Mouse (Mus musculus): ENCODE data around the gene Acsl5. TPM values are rescaled to one million over a fixed set of nuclear protein-coding genes. Genes with fewer than 3 reads are reported as not detected.

Gene Acsl5
- total RNA-seq, 2 experiments from 2014 or later, result 38.1 to 38.7 TPM

DNA sequence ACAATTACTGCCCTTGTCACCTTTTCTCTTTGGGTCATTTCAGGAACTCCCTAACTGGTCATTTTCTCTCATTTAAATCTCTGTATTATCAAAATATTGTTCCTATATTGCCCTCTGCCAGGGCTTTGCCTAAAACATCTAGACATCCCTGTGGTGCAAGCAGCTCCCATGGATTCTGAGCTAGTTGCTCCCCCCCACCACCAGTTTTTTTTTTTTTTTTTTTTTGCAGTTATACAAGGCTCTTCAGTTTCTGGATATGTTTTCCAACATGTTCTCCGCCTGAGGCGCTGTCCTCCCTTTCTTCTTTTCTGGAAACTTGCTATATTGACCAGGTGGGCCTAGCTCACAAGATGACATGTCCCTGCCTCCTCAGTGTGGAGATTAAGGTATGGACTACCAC lies 61.9 kb downstream of the Acsl5 start:
- intact Hi-C loops (cut with DNase I), result no loop called here
- DNase-seq (ENCODE audit: low spot score in 2 of 2), result no peak

DNA sequence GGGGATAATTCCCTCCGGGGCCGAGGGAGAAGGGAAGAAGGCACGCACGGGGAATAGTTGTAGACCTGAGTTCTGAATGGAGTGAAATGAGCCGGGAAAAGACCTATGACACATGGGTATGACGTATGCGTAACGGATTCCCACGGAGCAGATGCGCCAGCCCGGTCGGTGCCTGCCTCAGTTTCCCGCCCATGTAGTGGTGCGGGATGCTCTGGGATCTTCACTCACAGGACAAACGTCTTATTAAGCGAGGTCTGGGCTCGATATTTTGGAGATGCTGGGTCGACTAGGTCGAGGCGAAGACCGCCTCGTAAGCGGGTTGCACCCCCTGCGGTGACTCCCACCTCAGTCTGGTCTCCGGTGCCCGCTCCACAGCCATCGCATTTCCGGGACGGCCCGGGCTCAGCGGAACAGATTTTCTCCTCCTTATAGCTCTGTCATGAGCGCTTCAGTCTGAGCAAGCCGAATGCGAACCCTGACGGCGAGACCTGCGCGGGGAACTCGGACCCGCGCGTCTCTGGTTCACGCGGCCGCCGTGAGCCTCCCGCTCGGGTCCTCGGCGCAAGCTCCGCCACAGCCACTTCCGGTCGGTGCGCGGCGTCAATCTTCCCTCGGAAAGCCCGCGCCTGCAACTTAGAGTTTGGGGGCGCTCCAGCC lies 63.8 kb downstream of the Acsl5 start, which contains the start of gene Zdhhc6:
Zdhhc6 (minus strand) TSS at position 581 of the 657 bp plus-strand sequence.
- peak; percentile 64 to 86 for DNase-seq (ENCODE audit: low spot score in 2 of 2)
- intact Hi-C loops (cut with DNase I), result no loop called here

DNA sequence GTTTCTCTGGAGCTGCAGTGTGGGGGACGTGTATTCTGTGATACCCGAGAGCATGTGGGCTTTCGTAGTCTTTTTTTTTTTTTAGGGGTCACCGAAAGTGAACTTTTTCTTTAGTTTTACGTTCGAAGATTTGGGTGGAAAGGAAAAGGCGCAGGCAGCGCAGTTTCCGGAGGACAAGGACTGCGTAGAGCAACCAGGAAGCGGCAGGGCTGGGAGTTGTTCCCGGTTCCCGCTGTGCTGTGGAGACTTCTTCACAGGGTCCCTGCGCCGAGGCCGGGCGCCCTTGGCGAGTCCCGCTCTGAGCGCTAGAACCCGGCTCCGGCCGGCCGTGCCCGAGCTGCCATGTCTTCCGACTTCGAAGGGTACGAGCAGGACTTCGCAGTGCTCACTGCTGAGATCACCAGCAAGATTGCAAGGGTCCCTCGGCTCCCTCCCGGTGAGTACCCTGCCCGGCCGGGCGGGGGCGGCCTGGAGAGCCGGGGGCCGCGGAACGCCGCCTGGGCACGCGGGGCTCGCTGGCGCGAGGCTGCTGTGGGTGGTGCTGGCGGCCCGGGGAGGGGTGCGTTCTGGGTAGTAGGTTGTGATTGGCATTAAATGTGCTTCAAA lies 64.5 kb downstream of the Acsl5 start, which contains the start of gene Vti1a:
Vti1a (plus strand) TSS at position 187 of the 606 bp plus-strand sequence.
- intact Hi-C loops (cut with DNase I), result no loop called here
- DNase-seq (ENCODE audit: low spot score in 2 of 2), result peak; percentile 90 to 91

- intact Hi-C loops (cut with DNase I), result no loop called here
- DNase-seq (ENCODE audit: low spot score in 2 of 2), result no peak
Measured at GRCm38 (mm10) chr19:55316901-55317300, 65.2 kb downstream of the Acsl5 start.

DNA sequence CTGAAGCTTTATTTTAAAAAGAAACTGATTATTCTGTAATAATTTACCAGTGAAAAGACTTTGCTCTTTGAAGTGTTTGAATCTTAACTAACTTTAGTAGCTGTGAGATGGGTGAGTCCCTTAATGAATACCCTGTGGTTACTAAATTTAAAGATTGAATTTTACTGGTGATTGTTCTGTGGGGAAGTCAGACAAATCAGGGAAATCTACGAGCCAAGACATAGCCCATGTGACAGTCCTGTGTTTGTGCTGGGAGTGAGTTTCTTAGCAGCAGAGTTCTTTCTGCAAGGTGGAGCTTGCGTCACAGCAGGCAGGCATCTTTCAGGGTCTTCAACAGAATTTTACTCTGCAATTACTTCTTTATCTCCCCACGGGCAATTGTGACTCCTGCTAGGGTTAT lies 67.3 kb downstream of the Acsl5 start:
- intact Hi-C loops (cut with DNase I), result no loop called here
- no peak for DNase-seq (ENCODE audit: low spot score in 2 of 2)

DNA sequence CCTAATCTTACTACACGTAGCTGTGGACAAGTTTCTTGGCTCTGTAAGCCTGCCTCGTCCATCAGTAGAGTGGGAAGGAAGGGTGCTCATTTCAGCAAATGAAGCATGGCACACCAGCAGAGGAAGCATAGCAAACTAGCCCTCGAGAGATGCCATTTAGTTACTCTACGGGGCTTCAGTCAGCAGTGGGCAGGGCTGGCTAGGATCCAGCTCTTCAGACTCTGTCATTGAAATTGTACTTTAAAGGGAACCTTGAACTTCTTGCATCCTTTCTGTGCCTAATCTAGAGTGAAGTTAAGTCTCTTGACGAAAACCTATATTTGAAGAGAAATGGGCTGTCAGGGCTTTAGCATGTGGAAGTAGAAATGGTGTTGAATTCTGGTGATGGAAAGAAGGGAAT lies 67.8 kb downstream of the Acsl5 start:
- intact Hi-C loops (cut with DNase I), result no loop called here
- no peak for DNase-seq (ENCODE audit: low spot score in 2 of 2)

GRCm38 (mm10) chr19:55322604-55323003 lies 70.9 kb downstream of the Acsl5 start:
- intact Hi-C loops (cut with DNase I), result no loop called here
- DNase-seq (ENCODE audit: low spot score in 2 of 2), result no peak

GRCm38 (mm10) chr19:55327510-55327909 lies 75.8 kb downstream of the Acsl5 start:
- peak in 1 of 2 experiments; percentile 54 for DNase-seq (ENCODE audit: low spot score in 2 of 2)
- intact Hi-C loops (cut with DNase I), result no loop called here

DNA sequence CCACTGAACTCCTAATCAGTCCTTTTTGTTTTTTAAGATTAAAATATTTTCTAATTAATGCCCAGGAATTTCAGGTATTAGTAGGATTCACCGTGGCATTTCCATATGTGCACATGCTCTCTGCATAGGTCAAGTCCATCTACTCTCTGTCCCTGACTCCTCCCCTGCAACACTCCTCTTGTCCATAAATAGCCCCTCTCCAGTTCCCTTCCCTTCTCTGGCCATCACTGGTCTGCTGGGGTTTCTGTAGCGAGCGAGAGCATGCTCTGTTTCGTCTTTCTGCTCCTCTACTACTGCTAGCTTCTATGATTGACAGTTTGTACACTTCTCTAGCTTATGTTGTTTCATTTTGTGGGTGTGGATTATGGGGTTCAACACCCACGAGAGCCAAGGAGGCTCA lies 80.0 kb downstream of the Acsl5 start:
- DNase-seq (ENCODE audit: low spot score in 2 of 2), result no peak
- intact Hi-C loops (cut with DNase I), result loop anchor here (10.0 kb wide), 1 partner anchor 563 kb away; no protein-coding TSS in a partner anchor

GRCm38 (mm10) chr19:55332641-55333268 lies 81.0 kb downstream of the Acsl5 start:
- intact Hi-C loops (cut with DNase I), result loop anchor here (10.0 kb wide), 1 partner anchor 562 kb away; no protein-coding TSS in a partner anchor
- peak; percentile 86 for DNase-seq (ENCODE audit: low spot score in 2 of 2)

DNA sequence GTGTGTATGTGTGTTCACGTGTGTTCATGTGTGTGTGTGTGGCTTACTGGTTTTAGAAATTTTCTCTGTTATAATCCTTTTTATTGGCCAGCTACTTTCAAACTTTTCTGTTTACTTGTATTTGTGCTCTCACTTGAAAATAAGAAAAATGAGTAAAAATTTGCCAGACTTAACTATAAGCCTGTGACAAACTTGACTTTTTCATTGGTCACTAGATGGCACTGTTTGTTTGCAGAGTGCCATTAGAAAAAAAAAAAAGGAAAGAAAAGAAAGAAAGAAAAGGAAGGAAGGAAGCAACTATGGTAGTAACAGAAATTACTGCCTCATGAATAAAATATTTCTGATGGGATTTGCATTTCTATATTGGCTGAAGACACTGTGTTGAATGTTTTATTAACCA lies 84.1 kb downstream of the Acsl5 start:
- intact Hi-C loops (cut with DNase I), result loop anchor here (2.0 to 10.0 kb wide), 4 partner anchors 81 to 919 kb away; no protein-coding TSS in a partner anchor
- DNase-seq (ENCODE audit: low spot score in 2 of 2), result peak in 1 of 2 experiments; percentile 36

DNA sequence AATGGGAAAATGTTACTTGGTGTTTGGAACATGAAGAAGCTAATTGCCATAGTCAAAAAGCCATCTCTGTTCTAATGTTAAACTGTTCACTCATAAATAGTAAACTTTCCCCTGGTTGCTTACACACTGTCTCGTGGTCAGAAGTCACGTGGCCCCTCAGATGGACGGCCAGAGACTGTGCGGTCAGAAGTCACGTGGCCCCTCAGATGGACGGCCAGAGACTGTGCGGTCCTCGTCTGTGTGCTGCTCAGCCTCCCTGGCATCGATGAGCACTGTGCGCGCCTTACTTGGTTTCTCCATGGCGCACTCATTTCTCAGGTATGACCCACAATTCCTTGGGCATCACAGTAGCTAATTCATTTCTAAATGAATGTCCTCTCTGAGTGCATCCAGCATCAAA lies 84.7 kb downstream of the Acsl5 start:
- no peak for DNase-seq (ENCODE audit: low spot score in 2 of 2)
- intact Hi-C loops (cut with DNase I), result loop anchor here (2.0 to 10.0 kb wide), 4 partner anchors 81 to 918 kb away; no protein-coding TSS in a partner anchor

GRCm38 (mm10) chr19:55337066-55337465 lies 85.3 kb downstream of the Acsl5 start:
- intact Hi-C loops (cut with DNase I), result loop anchor here (2.0 to 10.0 kb wide), 4 partner anchors 80 to 918 kb away; no protein-coding TSS in a partner anchor
- DNase-seq (ENCODE audit: low spot score in 2 of 2), result no peak

DNA sequence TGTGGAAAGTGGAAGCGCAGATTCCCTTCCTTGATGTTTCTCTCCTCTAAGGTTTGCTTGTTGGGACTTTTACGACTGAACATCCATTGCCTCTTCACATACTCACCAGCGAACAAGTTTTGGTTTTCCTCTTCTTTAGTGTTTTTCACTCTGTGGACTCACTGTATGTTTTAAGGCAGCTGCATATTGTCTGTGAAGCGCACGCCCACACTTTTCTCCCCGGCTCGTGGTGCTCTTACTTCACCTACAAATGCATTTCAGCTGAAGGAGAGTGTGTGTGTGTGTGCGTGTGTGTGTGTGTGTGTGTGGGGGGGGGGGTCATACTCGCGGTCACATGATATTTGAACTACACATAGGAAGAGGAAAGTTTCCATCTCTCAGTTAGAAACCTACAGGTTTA lies 85.9 kb downstream of the Acsl5 start:
- intact Hi-C loops (cut with DNase I), result loop anchor here (2.0 to 10.0 kb wide), 4 partner anchors 80 to 917 kb away; no protein-coding TSS in a partner anchor

GRCm38 (mm10) chr19:55340521-55340920 lies 88.8 kb downstream of the Acsl5 start:
- no peak for DNase-seq (ENCODE audit: low spot score in 2 of 2)
- intact Hi-C loops (cut with DNase I), result no loop called here

More for the DNA sequence above, 85.9 kb downstream of the Acsl5 start:
- no peak for DNase-seq (ENCODE audit: low spot score in 2 of 2)

DNA sequence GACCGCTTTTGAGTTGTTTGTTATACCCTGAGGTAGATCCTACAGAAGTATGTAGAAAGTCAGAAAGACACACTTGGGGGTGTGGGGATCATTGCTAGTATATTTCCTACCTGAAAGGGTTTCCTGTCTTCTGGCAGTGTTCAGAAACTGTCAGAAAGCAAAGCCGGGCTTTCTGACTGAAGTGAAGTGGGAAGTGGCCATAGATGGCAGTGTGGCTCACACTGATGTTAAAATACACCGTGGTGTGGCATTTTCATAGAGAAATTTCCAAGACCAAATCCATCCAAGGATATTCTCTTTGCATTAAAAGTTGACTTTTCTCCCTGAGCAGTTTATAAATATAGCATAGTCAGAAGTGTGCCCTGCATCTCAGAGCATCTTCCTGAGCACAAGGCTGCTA lies 89.6 kb downstream of the Acsl5 start:
- intact Hi-C loops (cut with DNase I), result no loop called here
- DNase-seq (ENCODE audit: low spot score in 2 of 2), result no peak

DNA sequence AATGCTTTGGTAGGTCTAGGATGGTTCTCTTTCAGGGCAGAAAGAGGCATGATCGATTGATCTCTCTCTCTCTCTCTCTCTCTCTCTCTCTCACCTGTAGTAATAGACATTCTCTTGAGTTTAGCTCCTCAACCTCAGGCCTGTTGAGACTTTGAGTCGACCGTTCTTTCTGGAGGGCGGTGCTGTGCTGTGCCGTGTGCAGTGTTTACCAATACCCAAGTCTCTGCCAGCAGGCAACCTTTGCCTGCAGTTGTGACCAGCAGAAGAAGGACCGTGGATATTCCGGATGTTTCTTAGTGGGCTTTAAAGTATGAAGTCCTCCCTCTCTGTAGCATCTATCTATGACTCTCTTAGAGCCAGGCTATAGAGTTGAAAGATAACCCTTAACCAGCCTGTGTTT lies 90.7 kb downstream of the Acsl5 start:
- intact Hi-C loops (cut with DNase I), result no loop called here
- DNase-seq (ENCODE audit: low spot score in 2 of 2), result no peak

DNA sequence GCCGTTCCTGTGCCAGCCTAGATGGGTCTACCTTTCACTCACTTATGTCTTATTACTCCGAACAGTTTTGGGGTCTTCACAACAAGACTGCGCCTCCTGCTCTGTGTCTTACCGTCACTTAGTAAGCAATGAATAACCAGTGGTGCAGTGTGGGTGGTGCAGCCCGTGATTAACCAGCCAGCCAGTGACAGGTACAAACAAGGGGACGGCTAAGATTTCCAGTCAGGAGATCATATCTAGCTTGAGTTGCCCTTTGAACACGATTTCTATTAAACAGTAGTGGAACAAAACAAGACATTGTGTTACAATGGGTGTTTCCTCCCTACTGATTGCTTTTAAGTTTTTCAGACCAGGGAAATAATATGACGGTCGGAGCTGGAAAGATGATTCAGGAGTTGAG lies 91.5 kb downstream of the Acsl5 start:
- DNase-seq (ENCODE audit: low spot score in 2 of 2), result no peak
- intact Hi-C loops (cut with DNase I), result no loop called here
